Mouse (Mus musculus): Measurements from ENCODE around the gene Galnt10. TPM values are rescaled to one million over a fixed set of nuclear protein-coding genes. Genes with fewer than 3 reads are reported as not detected.

The Galnt10 gene
- polyA plus RNA-seq (2014; fragmentation: Nextera tagmentation; extraction: Ambion mirVana) = 7.1 and 10.6 TPM in 2 replicates

DNA sequence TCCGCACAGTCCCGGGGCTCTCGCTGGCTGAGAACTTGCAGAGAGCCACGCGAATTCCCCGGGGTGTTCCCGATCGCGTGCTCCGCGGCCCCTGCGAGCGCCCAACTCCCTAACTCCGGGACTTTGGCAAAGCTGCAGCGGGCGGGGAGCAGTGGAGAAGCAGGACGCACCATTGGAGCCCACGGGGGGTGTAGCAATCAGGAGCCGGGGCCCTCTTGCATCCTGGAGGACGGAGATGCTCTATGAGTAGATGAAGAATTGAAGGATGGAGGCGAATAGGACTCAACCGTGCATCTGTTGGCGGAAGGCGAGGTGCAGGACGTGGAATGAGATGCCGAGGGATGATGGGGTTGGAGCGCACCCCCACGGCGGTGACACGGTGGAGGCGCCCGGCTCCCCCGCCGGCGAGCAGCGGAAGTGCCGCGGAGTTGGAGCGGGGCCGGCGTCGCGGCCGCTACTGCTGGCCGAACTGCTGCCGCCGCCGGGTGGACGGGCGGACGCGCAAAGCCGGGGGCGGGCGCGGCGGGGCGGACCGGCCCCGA lies at the start of gene Galnt10:
Galnt10 (plus strand) TSS at position 425 of the 542 bp plus-strand sequence.
- Histone ChIP-seq H3K36me3 (ENCODE audit: control insufficient read depth, insufficient read depth, low read length) (no peaks in the 10 kb centered on the region), H3K9ac (ENCODE audit: low read depth, low read length) (peak within 1 kb of the TSS; percentile 88), H3K4me1 (ENCODE audit: control insufficient read depth, insufficient read depth, low read length) (peaks cover 14% of the 10 kb centered on the region), H3K27ac (ENCODE audit: low read depth, low read length) (peak within 1 kb of the TSS; percentile 76), H3K4me3 (ENCODE audit: low read depth, low read length) (peak within 1 kb of the TSS; percentile 76), H3K27me3 (ENCODE audit: control insufficient read depth, insufficient read depth, low read length) (no peaks in the 10 kb centered on the region), H3K4me2 (peak within 1 kb of the TSS; percentile 96), H3K9me3 (replicated peaks; ENCODE audit: control insufficient read depth, low read length) (no peaks in the 10 kb centered on the region)
- WGBS (ENCODE audit: insufficient replicate concordance) = under 1% methylated on average over 51 of the region's 60 CpGs
- peak; percentile 87 for ATAC-seq (replicated peaks; ENCODE audit: insufficient number of reproducible peaks, low FRiP score, low TSS enrichment)

DNA sequence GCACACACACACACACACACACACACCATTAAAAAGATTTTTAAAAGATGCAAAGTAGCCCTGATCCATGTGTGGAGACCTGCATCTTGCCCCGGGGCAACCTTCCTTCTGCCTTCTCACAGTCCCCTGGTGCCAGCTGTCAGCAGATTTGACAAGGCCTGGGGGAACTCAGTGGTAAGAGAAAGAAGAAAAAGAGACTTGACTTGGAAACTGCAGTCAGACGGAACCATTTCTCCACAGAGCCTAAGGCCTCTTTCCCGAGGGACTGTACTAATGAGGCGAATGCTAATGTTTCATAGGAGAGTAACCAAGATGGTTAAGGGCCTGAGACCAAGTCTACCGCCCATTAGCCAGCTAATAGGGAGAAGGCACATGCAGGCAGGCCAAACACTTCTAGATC lies 49.3 kb upstream of the Galnt10 start:
- H3K9me3 ChIP-seq (replicated peaks; ENCODE audit: control insufficient read depth, low read length) = 0 out of 2 replicates have a peak, but pooled peaks cover 2% of the 10 kb centered on the region
- no peaks in the 10 kb centered on the region for H3K36me3 ChIP-seq (ENCODE audit: control insufficient read depth, insufficient read depth, low read length)
- H3K9ac ChIP-seq (ENCODE audit: low read depth, low read length) = no peak overlapping the region
- WGBS (ENCODE audit: insufficient replicate concordance) = 79% methylated on average over 5 of the region's 5 CpGs
- no peak overlapping the region for H3K27ac ChIP-seq (ENCODE audit: low read depth, low read length)
- H3K4me3 ChIP-seq (ENCODE audit: low read depth, low read length) = no peak overlapping the region
- ATAC-seq (replicated peaks; ENCODE audit: insufficient number of reproducible peaks, low FRiP score, low TSS enrichment) = no peak
- H3K4me2 ChIP-seq = no peak overlapping the region
- peaks cover 7% of the 10 kb centered on the region; the same call in 1 of the 2 replicates for H3K4me1 ChIP-seq (ENCODE audit: control insufficient read depth, insufficient read depth, low read length)
- no peaks in the 10 kb centered on the region for H3K27me3 ChIP-seq (ENCODE audit: control insufficient read depth, insufficient read depth, low read length)

DNA sequence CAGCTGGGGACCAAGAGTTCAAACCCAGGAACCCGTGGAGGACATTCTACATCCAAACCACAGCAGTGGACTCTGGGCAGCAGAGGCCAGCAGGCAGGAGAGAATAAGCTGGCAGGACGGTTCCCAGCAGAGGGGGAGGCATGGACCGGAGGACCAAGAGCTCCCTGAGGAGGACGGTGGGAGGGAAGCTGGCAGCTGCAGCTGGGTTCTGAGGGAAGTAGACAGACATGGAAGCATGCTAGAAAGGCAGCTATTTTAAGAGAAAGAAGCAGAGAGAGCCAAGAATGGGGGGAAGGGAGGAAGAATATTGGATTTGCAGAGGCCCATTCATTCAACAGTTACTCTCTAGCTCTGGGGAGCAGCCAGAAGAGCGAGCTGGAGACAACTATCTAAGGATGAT lies 47.1 kb upstream of the Galnt10 start:
- ATAC-seq (replicated peaks; ENCODE audit: insufficient number of reproducible peaks, low FRiP score, low TSS enrichment) = no peak
- Histone ChIP-seq H3K9me3 (replicated peaks; ENCODE audit: control insufficient read depth, low read length) (0 out of 2 replicates have a peak, but pooled peaks cover 2% of the 10 kb centered on the region), H3K4me2 (no peak overlapping the region), H3K27me3 (ENCODE audit: control insufficient read depth, insufficient read depth, low read length) (no peaks in the 10 kb centered on the region), H3K4me3 (ENCODE audit: low read depth, low read length) (no peak overlapping the region), H3K36me3 (ENCODE audit: control insufficient read depth, insufficient read depth, low read length) (no peaks in the 10 kb centered on the region), H3K4me1 (ENCODE audit: control insufficient read depth, insufficient read depth, low read length) (0 out of 2 replicates have a peak, but pooled peaks cover 2% of the 10 kb centered on the region), H3K9ac (ENCODE audit: low read depth, low read length) (no peak overlapping the region), H3K27ac (ENCODE audit: low read depth, low read length) (no peak overlapping the region)
- whole genome bisulfite sequencing (ENCODE audit: insufficient replicate concordance) = 70% methylated on average over 5 of the region's 5 CpGs

DNA sequence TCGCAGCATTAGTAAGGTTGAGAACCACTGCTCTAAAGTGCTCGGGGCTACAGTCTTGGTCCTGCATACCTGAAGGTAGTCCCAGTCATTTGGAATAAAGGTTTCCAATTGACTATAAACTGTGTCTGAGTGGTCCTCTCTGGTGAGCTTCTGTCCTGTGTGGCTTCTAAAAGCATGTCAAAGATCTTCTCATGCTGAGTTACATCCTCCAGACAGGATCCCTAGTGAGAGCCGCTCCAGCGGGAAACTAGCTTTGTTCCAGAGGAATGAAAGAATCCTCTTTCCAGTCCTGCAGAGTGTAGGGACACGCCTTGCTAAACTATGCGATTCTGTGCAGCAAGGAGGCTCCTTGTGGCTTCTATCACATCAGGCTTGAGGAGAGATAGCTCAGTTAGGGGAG lies 45.9 kb upstream of the Galnt10 start:
- Histone ChIP-seq H3K36me3 (ENCODE audit: control insufficient read depth, insufficient read depth, low read length) (no peaks in the 10 kb centered on the region), H3K9ac (ENCODE audit: low read depth, low read length) (no peak overlapping the region), H3K4me3 (ENCODE audit: low read depth, low read length) (no peak overlapping the region), H3K27me3 (ENCODE audit: control insufficient read depth, insufficient read depth, low read length) (no peaks in the 10 kb centered on the region), H3K4me1 (ENCODE audit: control insufficient read depth, insufficient read depth, low read length) (0 out of 2 replicates have a peak, but pooled peaks cover 2% of the 10 kb centered on the region), H3K27ac (ENCODE audit: low read depth, low read length) (no peak overlapping the region), H3K4me2 (no peak overlapping the region), H3K9me3 (replicated peaks; ENCODE audit: control insufficient read depth, low read length) (0 out of 2 replicates have a peak, but pooled peaks cover 2% of the 10 kb centered on the region)
- ATAC-seq (replicated peaks; ENCODE audit: insufficient number of reproducible peaks, low FRiP score, low TSS enrichment) = no peak
- WGBS (ENCODE audit: insufficient replicate concordance) = 68% methylated on average over 6 of the region's 6 CpGs

DNA sequence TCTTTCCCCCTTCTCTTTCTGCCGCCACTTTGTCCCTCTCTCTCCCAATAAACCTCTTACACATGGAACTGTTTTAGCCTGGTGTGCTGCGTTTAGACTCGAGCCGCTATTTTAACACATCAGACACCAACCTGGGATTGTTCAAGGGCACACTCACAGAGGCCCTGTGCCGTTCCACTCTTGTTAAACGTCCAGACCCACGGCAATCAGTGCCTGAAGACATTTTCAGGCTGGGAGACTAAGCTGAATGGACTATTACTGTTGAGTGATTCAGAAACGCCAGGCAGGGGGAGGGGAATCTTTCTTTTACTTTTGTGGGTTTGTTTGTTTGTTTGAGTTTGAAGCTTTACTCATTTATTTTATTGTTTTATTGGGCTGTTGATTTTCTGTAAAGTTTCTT lies 45.1 kb upstream of the Galnt10 start:
- H3K4me3 ChIP-seq (ENCODE audit: low read depth, low read length) = no peak overlapping the region
- H3K4me2 ChIP-seq = no peak overlapping the region
- no peaks in the 10 kb centered on the region for H3K36me3 ChIP-seq (ENCODE audit: control insufficient read depth, insufficient read depth, low read length)
- no peak overlapping the region for H3K9ac ChIP-seq (ENCODE audit: low read depth, low read length)
- 0 out of 2 replicates have a peak, but pooled peaks cover 2% of the 10 kb centered on the region for H3K4me1 ChIP-seq (ENCODE audit: control insufficient read depth, insufficient read depth, low read length)
- H3K27me3 ChIP-seq (ENCODE audit: control insufficient read depth, insufficient read depth, low read length) = no peaks in the 10 kb centered on the region
- no peak for ATAC-seq (replicated peaks; ENCODE audit: insufficient number of reproducible peaks, low FRiP score, low TSS enrichment)
- H3K9me3 ChIP-seq (replicated peaks; ENCODE audit: control insufficient read depth, low read length) = 0 out of 2 replicates have a peak, but pooled peaks cover 2% of the 10 kb centered on the region
- H3K27ac ChIP-seq (ENCODE audit: low read depth, low read length) = no peak overlapping the region
- 36% methylated on average over 8 of the region's 8 CpGs for WGBS (ENCODE audit: insufficient replicate concordance)

DNA sequence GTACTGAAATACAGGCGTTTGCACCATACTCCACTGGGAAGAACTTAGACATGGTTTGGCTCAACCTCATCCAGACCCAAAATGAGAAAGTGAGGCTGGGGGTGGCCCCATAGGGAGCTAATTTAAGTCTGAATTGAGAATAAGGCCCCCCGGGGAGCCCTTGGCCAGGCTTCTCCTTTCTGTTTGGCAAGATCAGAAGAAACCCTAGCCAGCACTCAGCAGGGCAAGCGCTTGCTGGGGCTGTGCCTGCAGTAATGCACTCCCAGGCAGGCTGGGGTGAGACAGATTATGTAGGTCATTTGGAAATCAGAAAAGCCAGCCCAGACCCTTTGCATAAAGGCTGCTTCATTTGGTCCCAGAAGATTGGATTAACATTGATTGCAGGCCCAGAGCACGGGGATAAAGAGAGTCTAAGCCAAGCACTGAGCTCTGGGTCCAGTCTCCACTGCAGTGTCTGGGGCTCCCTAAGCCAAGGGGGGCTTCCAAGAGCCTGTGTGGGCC lies 44.6 kb upstream of the Galnt10 start:
- 0 out of 2 replicates have a peak, but pooled peaks cover 2% of the 10 kb centered on the region for H3K9me3 ChIP-seq (replicated peaks; ENCODE audit: control insufficient read depth, low read length)
- 0 out of 2 replicates have a peak, but pooled peaks cover 2% of the 10 kb centered on the region for H3K4me1 ChIP-seq (ENCODE audit: control insufficient read depth, insufficient read depth, low read length)
- no peak overlapping the region for H3K4me2 ChIP-seq
- H3K4me3 ChIP-seq (ENCODE audit: low read depth, low read length) = no peak overlapping the region
- no peaks in the 10 kb centered on the region for H3K36me3 ChIP-seq (ENCODE audit: control insufficient read depth, insufficient read depth, low read length)
- H3K27ac ChIP-seq (ENCODE audit: low read depth, low read length) = no peak overlapping the region
- H3K9ac ChIP-seq (ENCODE audit: low read depth, low read length) = no peak overlapping the region
- no peak for ATAC-seq (replicated peaks; ENCODE audit: insufficient number of reproducible peaks, low FRiP score, low TSS enrichment)
- WGBS (ENCODE audit: insufficient replicate concordance) = 29% methylated on average over 4 of the region's 4 CpGs
- no peaks in the 10 kb centered on the region for H3K27me3 ChIP-seq (ENCODE audit: control insufficient read depth, insufficient read depth, low read length)

DNA sequence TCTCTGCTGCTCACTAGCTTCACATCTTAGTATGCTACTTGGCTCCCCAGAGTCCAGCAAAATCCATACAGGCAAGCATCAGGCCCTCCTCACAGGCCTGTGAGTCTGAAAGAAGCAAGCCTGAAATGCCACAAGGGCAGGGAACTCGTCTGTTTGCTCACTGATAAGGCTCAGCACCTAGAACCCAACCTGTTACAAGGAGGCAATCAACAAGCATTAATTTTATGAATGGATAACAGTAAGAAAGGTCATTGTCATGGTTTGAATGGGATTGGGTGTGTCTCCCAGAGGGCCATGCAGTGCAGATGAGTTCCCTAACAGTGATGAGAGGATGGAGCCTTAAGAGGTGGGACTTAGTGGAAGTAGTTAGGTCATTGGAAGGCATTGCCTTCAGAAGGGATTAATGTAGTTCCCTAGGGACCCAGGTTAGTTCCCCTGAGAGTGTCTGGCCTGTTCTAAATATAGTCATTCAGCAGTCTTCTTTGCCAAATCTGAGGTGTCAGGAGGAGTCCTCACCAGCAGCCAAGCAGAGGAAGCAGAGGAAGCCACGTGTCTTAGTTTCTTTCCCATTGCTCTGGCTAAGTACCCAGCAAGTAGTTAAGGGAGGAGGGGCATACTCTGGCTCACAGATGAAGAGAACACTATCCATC lies 43.3 kb upstream of the Galnt10 start:
- no peaks in the 10 kb centered on the region for H3K27me3 ChIP-seq (ENCODE audit: control insufficient read depth, insufficient read depth, low read length)
- 49% methylated on average over 2 of the region's 2 CpGs for WGBS (ENCODE audit: insufficient replicate concordance)
- no peak overlapping the region for H3K4me2 ChIP-seq
- no peak for ATAC-seq (replicated peaks; ENCODE audit: insufficient number of reproducible peaks, low FRiP score, low TSS enrichment)
- H3K27ac ChIP-seq (ENCODE audit: low read depth, low read length) = no peak overlapping the region
- no peak overlapping the region for H3K9ac ChIP-seq (ENCODE audit: low read depth, low read length)
- 0 out of 2 replicates have a peak, but pooled peaks cover 2% of the 10 kb centered on the region for H3K4me1 ChIP-seq (ENCODE audit: control insufficient read depth, insufficient read depth, low read length)
- H3K9me3 ChIP-seq (replicated peaks; ENCODE audit: control insufficient read depth, low read length) = 0 out of 2 replicates have a peak, but pooled peaks cover 2% of the 10 kb centered on the region
- H3K36me3 ChIP-seq (ENCODE audit: control insufficient read depth, insufficient read depth, low read length) = no peaks in the 10 kb centered on the region
- no peak overlapping the region for H3K4me3 ChIP-seq (ENCODE audit: low read depth, low read length)

DNA sequence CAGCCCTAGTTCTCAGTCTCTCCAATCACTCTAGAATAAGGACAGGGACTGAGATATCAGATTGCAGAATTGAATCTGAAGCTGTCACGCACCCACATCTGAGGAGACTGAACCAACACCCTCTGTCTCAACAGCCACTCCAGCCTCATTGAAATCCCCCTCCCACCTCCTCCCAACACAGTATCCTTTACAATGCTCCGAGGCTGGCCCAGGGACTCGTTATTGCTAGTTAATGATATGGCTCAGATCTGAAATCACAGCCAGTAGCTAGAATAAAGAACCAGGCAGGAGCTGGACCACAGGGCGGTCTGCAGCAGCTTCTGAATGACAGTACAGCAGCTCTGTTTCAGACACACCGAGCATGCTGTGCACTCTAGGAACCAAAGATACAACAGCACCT lies 40.2 kb upstream of the Galnt10 start:
- H3K36me3 ChIP-seq (ENCODE audit: control insufficient read depth, insufficient read depth, low read length) = no peaks in the 10 kb centered on the region
- no peaks in the 10 kb centered on the region for H3K9me3 ChIP-seq (replicated peaks; ENCODE audit: control insufficient read depth, low read length)
- H3K9ac ChIP-seq (ENCODE audit: low read depth, low read length) = no peak overlapping the region
- no peak for ATAC-seq (replicated peaks; ENCODE audit: insufficient number of reproducible peaks, low FRiP score, low TSS enrichment)
- H3K27me3 ChIP-seq (ENCODE audit: control insufficient read depth, insufficient read depth, low read length) = no peaks in the 10 kb centered on the region; the same call in 1 of the 2 replicates
- no peak overlapping the region for H3K27ac ChIP-seq (ENCODE audit: low read depth, low read length)
- H3K4me2 ChIP-seq = no peak overlapping the region
- no peak overlapping the region for H3K4me3 ChIP-seq (ENCODE audit: low read depth, low read length)
- H3K4me1 ChIP-seq (ENCODE audit: control insufficient read depth, insufficient read depth, low read length) = 0 out of 2 replicates have a peak, but pooled peaks cover 2% of the 10 kb centered on the region
- WGBS (ENCODE audit: insufficient replicate concordance) = 61% methylated on average over 5 of the region's 5 CpGs
